Mouse (Mus musculus) thymus, adult 2 months (tissue): ENCODE results near the gene Opn4. TPM values are rescaled to one million over a fixed set of nuclear protein-coding genes. Genes with fewer than 3 reads are reported as not detected.

Experiments
- DNase-seq: peaks from one replicate; pipeline ENCODE4 v3.0.0; 2021
- H3K27ac ChIP-seq: fragments of 200-500 bp; 2 replicates; pipeline ENCODE4 v1.5.1; 2012; ENCODE audit warnings: low read length, control low read depth; ENCODE audit not compliant: control insufficient read depth, insufficient read depth
- H3K27me3 ChIP-seq: fragments of 200-500 bp; 2 replicates; pipeline ENCODE4 v1.6.1; 2012; ENCODE audit warnings: mild to moderate bottlenecking, low read length, moderate library complexity, mixed read lengths; ENCODE audit not compliant: control insufficient read depth, insufficient read depth
- H3K36me3 ChIP-seq: fragments of 200-500 bp; 2 replicates; pipeline ENCODE4 v1.6.1; 2012; ENCODE audit warnings: mild to moderate bottlenecking, low read length, moderate library complexity; ENCODE audit not compliant: control insufficient read depth, insufficient read depth
- H3K4me1 ChIP-seq: fragments of 200-500 bp; replicated peaks from 2 replicates; pipeline ENCODE4 v1.6.1; 2012; ENCODE audit warnings: low read length; ENCODE audit not compliant: control insufficient read depth, insufficient read depth
- H3K4me3 ChIP-seq: fragments of 200-500 bp; 2 replicates; pipeline ENCODE4 v1.5.1; 2012; ENCODE audit warnings: mild to moderate bottlenecking, low read length, control low read depth, moderate library complexity; ENCODE audit not compliant: control insufficient read depth, insufficient read depth
- CTCF ChIP-seq: fragments of 200-500 bp; IDR thresholded peaks from 2 replicates; pipeline ENCODE4 v1.5.1; 2012; ENCODE audit warnings: mild to moderate bottlenecking, control low read depth, low read length, moderate library complexity, borderline replicate concordance; ENCODE audit not compliant: control insufficient read depth, poor library complexity, insufficient read depth; ENCODE audit errors: extremely low read depth
- POLR2A ChIP-seq: fragments of 200-500 bp; IDR thresholded peaks from 2 replicates; pipeline ENCODE4 v1.6.1; 2012; ENCODE audit warnings: mild to moderate bottlenecking, low read length, control low read depth, moderate library complexity; ENCODE audit not compliant: control insufficient read depth, poor library complexity, insufficient read depth; ENCODE audit errors: extremely low read depth
- WGBS: fragments of 180-500 bp; shearing (Covaris S2); methylation state at CpG from one replicate; pipeline ENCODE4 v1.1.7; 2018; 5-methylcytosine and 5-hydroxymethylcytosine counted together
- polyA plus RNA-seq: library from polyadenylated mRNA; depleted of rRNA; stranded (reverse); fragments of >200 nt; gene quantifications from 2 replicates; pipeline ENCODE4 v1.2.3, GENCODE M21; 2012

The Opn4 gene
- polyA plus RNA-seq, 1 experiment, result 1.1 TPM

GRCm38 (mm10) chr14:34554047-34554446 is 45.9 kb downstream of the Opn4 start:
- Histone ChIP-seq H3K4me1 (0 out of 2 replicates have a peak, but pooled peaks cover 2% of the 10 kb centered on the region), H3K4me3 (no peak overlapping the region), H3K36me3 (no peaks in the 10 kb centered on the region), H3K27ac (no peak overlapping the region), H3K27me3 (no peaks in the 10 kb centered on the region)
- WGBS, result 70% methylated on average over 3 of the region's 3 CpGs
- no peak for DNase-seq
- TF ChIP-seq CTCF (no peak), POLR2A (no peak)

- H3K4me1 ChIP-seq, result peaks cover 8% of the 10 kb centered on the region; the same call in 1 of the 2 replicates
- no peak for DNase-seq
- WGBS, result 83% methylated on average over 6 of the region's 6 CpGs
- TF ChIP-seq CTCF (no peak), POLR2A (no peak)
- H3K27ac ChIP-seq, result no peak overlapping the region
- no peaks in the 10 kb centered on the region; the same call in 1 of the 2 replicates for H3K27me3 ChIP-seq
- H3K4me3 ChIP-seq, result no peak overlapping the region
- no peaks in the 10 kb centered on the region for H3K36me3 ChIP-seq
Observed at GRCm38 (mm10) chr14:34553470-34553869, 46.5 kb downstream of the Opn4 start.

- 85% methylated on average over 5 of the region's 5 CpGs for WGBS
- no peak overlapping the region for H3K4me3 ChIP-seq
- TF ChIP-seq CTCF, result no peak
- no peak for TF ChIP-seq POLR2A
- H3K36me3 ChIP-seq, result no peaks in the 10 kb centered on the region
- H3K27ac ChIP-seq, result no peak overlapping the region
- peaks cover 9% of the 10 kb centered on the region; the same call in 1 of the 2 replicates for H3K4me1 ChIP-seq
- H3K27me3 ChIP-seq, result no peaks in the 10 kb centered on the region; the same call in 1 of the 2 replicates
- no peak for DNase-seq
Observed at GRCm38 (mm10) chr14:34552226-34552625, 47.7 kb downstream of the Opn4 start.

GRCm38 (mm10) chr14:34549004-34549671 is 50.8 kb downstream of the Opn4 start:
- 1% methylated on average over 54 of the region's 55 CpGs for WGBS
- DNase-seq, result peak; percentile 72
- Histone ChIP-seq H3K27me3 (no peaks in the 10 kb centered on the region; the same call in 1 of the 2 replicates), H3K4me3 (peak overlapping the region; percentile 27), H3K36me3 (no peaks in the 10 kb centered on the region), H3K27ac (no peak overlapping the region), H3K4me1 (peaks cover 9% of the 10 kb centered on the region; the same call in 1 of the 2 replicates)
- TF ChIP-seq POLR2A, result no peak
- TF ChIP-seq CTCF, result peak; percentile 92

- DNase-seq, result no peak
- Histone ChIP-seq H3K36me3 (no peaks in the 10 kb centered on the region), H3K27ac (no peak overlapping the region), H3K27me3 (no peaks in the 10 kb centered on the region; the same call in 1 of the 2 replicates), H3K4me3 (peak overlapping the region; percentile 27), H3K4me1 (peaks cover 9% of the 10 kb centered on the region; the same call in 1 of the 2 replicates)
- 4% methylated on average over 27 of the region's 27 CpGs for WGBS
- TF ChIP-seq POLR2A, result no peak
- no peak for TF ChIP-seq CTCF
Observed at GRCm38 (mm10) chr14:34548391-34549001, 51.4 kb downstream of the Opn4 start.

GRCm38 (mm10) chr14:34544545-34544944 is 55.4 kb downstream of the Opn4 start:
- DNase-seq, result no peak
- Histone ChIP-seq H3K4me1 (peaks cover 9% of the 10 kb centered on the region; the same call in 1 of the 2 replicates), H3K27me3 (no peaks in the 10 kb centered on the region; the same call in 1 of the 2 replicates), H3K4me3 (no peak overlapping the region), H3K36me3 (no peaks in the 10 kb centered on the region), H3K27ac (no peak overlapping the region)
- WGBS, result 83% methylated on average over 2 of the region's 2 CpGs
- TF ChIP-seq CTCF, result no peak
- no peak for TF ChIP-seq POLR2A
